Mouse (Mus musculus) CH12.LX (cell line): ENCODE data around the gene Ercc8.

Source experiments
- CTCF ChIP-seq, 2 experiments: IDR thresholded peaks in 1 of 2; conservative IDR thresholded peaks in 1 of 2; 2 replicates each; pipeline ENCODE4 v1.5.1; 2011 to 2012; ENCODE audit warnings: low read depth in 2 of 2, low read length in 2 of 2, improper control_type of control experiment in 1 of 2, inconsistent platforms in 1 of 2, mild to moderate bottlenecking in 1 of 2, moderate library complexity in 1 of 2
- ELF1 ChIP-seq: IDR thresholded peaks from 2 replicates; pipeline ENCODE4 v1.6.1; 2014; ENCODE audit warnings: low read depth, mild to moderate bottlenecking, inconsistent platforms, low read length, improper control_type of control experiment
- EP300 ChIP-seq: IDR thresholded peaks from 2 replicates; pipeline ENCODE4 v1.6.1; 2011; ENCODE audit warnings: low read length, improper control_type of control experiment
- ETS1 ChIP-seq: conservative IDR thresholded peaks from 2 replicates; pipeline ENCODE4 v1.6.1; 2012; ENCODE audit warnings: low read depth, mild to moderate bottlenecking, inconsistent platforms, low read length, improper control_type of control experiment, moderate library complexity
- HCFC1 ChIP-seq: IDR thresholded peaks from 2 replicates; pipeline ENCODE4 v1.6.1; 2012; ENCODE audit warnings: low read depth, mild to moderate bottlenecking, inconsistent platforms, low read length, improper control_type of control experiment
- JUN ChIP-seq: IDR thresholded peaks from 2 replicates; pipeline ENCODE4 v1.6.1; 2011; ENCODE audit warnings: low read depth, mild to moderate bottlenecking, low read length, improper control_type of control experiment, moderate library complexity; ENCODE audit not compliant: insufficient read depth
- NRF1 ChIP-seq: IDR thresholded peaks from 2 replicates; pipeline ENCODE4 v1.6.1; 2014; ENCODE audit warnings: low read depth, mild to moderate bottlenecking, inconsistent platforms, low read length, improper control_type of control experiment, moderate library complexity
- PAX5 ChIP-seq: IDR thresholded peaks from 2 replicates; pipeline ENCODE4 v1.6.1; 2012; ENCODE audit warnings: low read length, inconsistent platforms, mixed read lengths
- POLR2AphosphoS2 ChIP-seq: IDR thresholded peaks from 2 replicates; pipeline ENCODE4 v1.6.1; 2011; ENCODE audit warnings: low read depth, low read length, improper control_type of control experiment
- RAD21 ChIP-seq: IDR thresholded peaks from 2 replicates; pipeline ENCODE4 v1.6.1; 2011; ENCODE audit warnings: low read depth, mild to moderate bottlenecking, low read length, improper control_type of control experiment, moderate library complexity
- TBP ChIP-seq: conservative IDR thresholded peaks from 2 replicates; pipeline ENCODE4 v1.6.1; 2011; ENCODE audit warnings: low read depth, low read length, improper control_type of control experiment
- ZKSCAN1 ChIP-seq: IDR thresholded peaks from 2 replicates; pipeline ENCODE4 v1.6.1; 2012; ENCODE audit warnings: low read depth, inconsistent platforms, low read length, improper control_type of control experiment, borderline replicate concordance

DNA sequence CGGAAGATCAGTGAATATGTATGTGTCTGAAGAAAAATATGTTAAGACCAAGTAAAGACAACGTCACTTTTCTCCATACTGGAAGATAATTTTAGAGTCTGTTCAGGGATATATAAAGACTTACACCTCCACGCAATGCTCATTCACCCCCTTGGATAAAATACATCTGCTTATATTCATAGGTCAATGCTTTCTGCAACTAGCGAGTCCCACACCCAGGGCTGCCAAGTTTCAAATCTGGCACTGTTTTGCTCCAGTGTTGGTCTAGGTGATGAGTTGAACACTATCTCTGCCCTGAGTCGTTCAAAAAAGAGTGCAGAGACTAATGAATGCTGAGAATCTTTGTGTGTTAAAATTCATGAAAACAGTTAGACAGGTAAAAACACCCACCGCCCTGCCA lies 47.6 kb upstream of the Ercc8 start:
- TF ChIP-seq TBP (no peak), HCFC1 (no peak), RAD21 (no peak), NRF1 (no peak), CTCF (conservative IDR thresholded peaks at IDR 0.05 in 1 of 2, IDR thresholded peaks at IDR 0.05 in 1 of 2; ENCODE audit: low read depth in 2 of 2, low read length in 2 of 2) (no peak), EP300 (no peak), JUN (no peak), ELF1 (no peak), ZKSCAN1 (no peak), ETS1 (no peak), POLR2AphosphoS2 (no peak), PAX5 (no peak)
